Mouse (Mus musculus) MEL-GATA-1-ER (cell line): ENCODE results near the gene Gm10801.
"Not testable (repeated sequence)": the region's sequence is repeated elsewhere in the genome, so short reads cannot be mapped to it uniquely, and the experiment has no call there.

Experiments used
- DNase-seq: peaks from one replicate; pipeline ENCODE4 v3.0.0-alpha.2; 2012; ENCODE audit warnings: low read depth; ENCODE audit errors: extremely low read depth

Gene Gm10801

DNA sequence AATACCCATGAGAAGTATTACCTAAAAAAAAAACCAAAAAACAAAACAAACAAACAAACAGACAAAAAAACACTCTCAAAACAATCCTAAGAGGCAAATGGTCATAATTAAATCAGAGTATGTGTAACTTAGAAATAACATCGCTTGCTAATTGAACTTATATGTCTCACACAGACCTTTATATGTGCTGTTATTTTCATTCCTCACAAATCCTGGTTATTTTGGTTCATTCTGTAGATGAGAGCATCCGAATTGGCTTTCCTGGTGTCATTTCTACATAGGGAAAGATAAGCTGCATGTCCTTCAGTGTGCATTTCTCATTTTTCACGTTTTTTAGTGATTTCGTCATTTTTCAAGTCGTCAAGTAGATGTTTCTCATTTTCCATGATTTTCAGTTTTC lies at the start of gene Gm10801:
Gene Gm10801 (plus strand): TSS at position 301 of the 400 bp plus-strand sequence.
- not testable (repeated sequence) for DNase-seq

- DNase-seq: not testable (repeated sequence)
Observed at GRCm38 (mm10) chr2:98667201-98667600, 5.2 kb downstream of the Gm10801 start, which contains the start of gene Gm10800. Gene Gm10800 (minus strand): TSS chr2:98667301.

DNA sequence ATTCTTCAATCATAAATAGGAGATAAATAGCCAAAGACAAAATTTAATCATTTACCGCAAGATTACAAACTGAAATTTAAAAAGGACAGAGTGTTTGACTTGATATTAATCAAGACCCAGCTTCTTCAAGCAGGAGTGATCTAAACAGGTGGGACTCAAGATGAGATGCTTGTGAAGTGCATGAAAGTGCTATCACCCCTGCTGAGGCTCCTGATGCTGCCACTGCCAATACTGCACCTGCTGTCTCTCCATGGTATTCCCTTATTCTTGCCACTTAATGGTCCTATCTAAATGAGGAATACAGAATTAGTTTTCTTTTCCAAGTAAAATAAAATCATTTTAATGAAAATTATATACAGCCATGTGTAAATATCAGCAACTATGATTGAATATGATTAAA lies 35.5 kb downstream of the Gm10801 start:
- no peak for DNase-seq
